Mouse (Mus musculus) midbrain, postnatal 0 days (tissue): Measurements from ENCODE around the gene Gna13. TPM values are rescaled to one million over a fixed set of nuclear protein-coding genes. Genes with fewer than 3 reads are reported as not detected.

Source experiments
- ATAC-seq: fragments of 200-750 bp; cut with Nextera tagmentation; 2 replicates; pipeline ENCODE4 v1.8.0; 2017; ENCODE audit warnings: moderate number of reproducible peaks, mild to moderate bottlenecking, moderate TSS enrichment, moderate library complexity; ENCODE audit not compliant: low FRiP score
- DNase-seq: peaks from one replicate; pipeline ENCODE4 v3.0.0-alpha.2; 2015; ENCODE audit warnings: low spot score
- H3K27ac ChIP-seq: fragments of 300-500 bp; sonication (generic); 2 replicates; pipeline ENCODE4 v1.5.1; 2014; ENCODE audit warnings: low read depth, mild to moderate bottlenecking, low read length, mixed read lengths
- H3K27me3 ChIP-seq: fragments of 300-500 bp; sonication (generic); 2 replicates; pipeline ENCODE4 v1.6.1; 2014; ENCODE audit warnings: low read length, control low read depth, mixed read lengths; ENCODE audit not compliant: insufficient read depth
- H3K36me3 ChIP-seq: fragments of 300-500 bp; sonication (generic); 2 replicates; pipeline ENCODE4 v1.6.1; 2014; ENCODE audit warnings: low read length, control low read depth, mixed read lengths; ENCODE audit not compliant: insufficient read depth
- H3K4me1 ChIP-seq: fragments of 300-500 bp; sonication (generic); 2 replicates; pipeline ENCODE4 v1.6.1; 2014; ENCODE audit warnings: mild to moderate bottlenecking, control low read depth, antibody characterized with exemption, low read length, mixed read lengths; ENCODE audit not compliant: insufficient read depth
- H3K4me2 ChIP-seq: fragments of 300-500 bp; sonication (generic); 2 replicates; pipeline ENCODE4 v1.6.1; 2014; ENCODE audit warnings: low read depth, mild to moderate bottlenecking, low read length, mixed read lengths; ENCODE audit not compliant: poor library complexity, severe bottlenecking
- H3K4me3 ChIP-seq: fragments of 300-500 bp; sonication (generic); 2 replicates; pipeline ENCODE4 v1.5.1; 2014; ENCODE audit warnings: low read depth, mild to moderate bottlenecking, low read length, moderate library complexity
- H3K9ac ChIP-seq: fragments of 300-500 bp; sonication (generic); replicated peaks from 2 replicates; pipeline ENCODE4 v1.6.1; 2014; ENCODE audit warnings: mild to moderate bottlenecking, low read length, moderate library complexity, mixed read lengths; ENCODE audit not compliant: poor library complexity, severe bottlenecking
- H3K9me3 ChIP-seq: fragments of 300-500 bp; sonication (generic); 2 replicates; pipeline ENCODE4 v1.6.1; 2016; ENCODE audit warnings: low read length, control low read depth
- CTCF ChIP-seq: IDR thresholded peaks from 2 replicates; pipeline ENCODE4 v1.5.1; 2016; ENCODE audit warnings: antibody characterized with exemption, mild to moderate bottlenecking
- WGBS: fragments of 180-500 bp; shearing (Covaris S2); extraction: QIAGEN DNeasy Blood & Tissue Kit; methylation state at CpG from one replicate; pipeline ENCODE4 v1.1.7; 2014; 5-methylcytosine and 5-hydroxymethylcytosine counted together
- polyA plus RNA-seq: library from polyadenylated mRNA; unstranded; fragments of >200 nt; fragmentation: Nextera tagmentation; extraction: Ambion mirVana; gene quantifications from 2 replicates; pipeline ENCODE4 v1.2.1, GENCODE M21; 2015
- total RNA-seq: library from RNA; depleted of rRNA; stranded (reverse); fragments of >200 nt; gene quantifications from 2 replicates; pipeline ENCODE4 v1.2.3, GENCODE M21; 2014

Gna13 gene
- total and polyA plus RNA-seq, 2 experiments from 2014 or later: 35.3 to 50.3 TPM

- TF ChIP-seq CTCF: peak; percentile 65
- H3K4me3 ChIP-seq: no peak overlapping the region
- WGBS: 34% methylated on average over 10 of the region's 10 CpGs
- no peaks in the 10 kb centered on the region for H3K9me3 ChIP-seq
- H3K27me3 ChIP-seq: no peaks in the 10 kb centered on the region
- H3K4me2 ChIP-seq: no peak overlapping the region
- H3K4me1 ChIP-seq: no peaks in the 10 kb centered on the region
- no peak overlapping the region for H3K9ac ChIP-seq
- peak overlapping the region; percentile 38; the same call in 1 of the 2 replicates for H3K27ac ChIP-seq
- H3K36me3 ChIP-seq: no peaks in the 10 kb centered on the region
- ATAC-seq (no peak), DNase-seq (no peak)
These were observed 18.5 kb upstream of the Gna13 start for GRCm38 (mm10) chr11:109343991-109344599.

GRCm38 (mm10) chr11:109347242-109347959 is 15.2 kb upstream of the Gna13 start:
- H3K9me3 ChIP-seq: no peaks in the 10 kb centered on the region
- no peak overlapping the region for H3K9ac ChIP-seq
- H3K36me3 ChIP-seq: no peaks in the 10 kb centered on the region
- H3K27ac ChIP-seq: no peak overlapping the region
- no peaks in the 10 kb centered on the region for H3K4me1 ChIP-seq
- no peak overlapping the region for H3K4me3 ChIP-seq
- no peak for TF ChIP-seq CTCF
- DNase-seq (peak; percentile 80), ATAC-seq (peak; percentile 69)
- H3K4me2 ChIP-seq: no peak overlapping the region
- no peaks in the 10 kb centered on the region for H3K27me3 ChIP-seq
- WGBS: 56% methylated on average over 10 of the region's 10 CpGs

- no peaks in the 10 kb centered on the region for H3K36me3 ChIP-seq
- no peaks in the 10 kb centered on the region for H3K9me3 ChIP-seq
- no peak overlapping the region for H3K4me3 ChIP-seq
- no peak overlapping the region for H3K9ac ChIP-seq
- H3K27me3 ChIP-seq: no peaks in the 10 kb centered on the region
- no peak for ATAC-seq
- no peak overlapping the region for H3K4me2 ChIP-seq
- TF ChIP-seq CTCF: no peak
- no peaks in the 10 kb centered on the region for H3K4me1 ChIP-seq
- DNase-seq: no peak
- WGBS: 71% methylated on average over 12 of the region's 12 CpGs
- no peak overlapping the region for H3K27ac ChIP-seq
These were observed 14.2 kb upstream of the Gna13 start for GRCm38 (mm10) chr11:109348408-109348807.

DNA sequence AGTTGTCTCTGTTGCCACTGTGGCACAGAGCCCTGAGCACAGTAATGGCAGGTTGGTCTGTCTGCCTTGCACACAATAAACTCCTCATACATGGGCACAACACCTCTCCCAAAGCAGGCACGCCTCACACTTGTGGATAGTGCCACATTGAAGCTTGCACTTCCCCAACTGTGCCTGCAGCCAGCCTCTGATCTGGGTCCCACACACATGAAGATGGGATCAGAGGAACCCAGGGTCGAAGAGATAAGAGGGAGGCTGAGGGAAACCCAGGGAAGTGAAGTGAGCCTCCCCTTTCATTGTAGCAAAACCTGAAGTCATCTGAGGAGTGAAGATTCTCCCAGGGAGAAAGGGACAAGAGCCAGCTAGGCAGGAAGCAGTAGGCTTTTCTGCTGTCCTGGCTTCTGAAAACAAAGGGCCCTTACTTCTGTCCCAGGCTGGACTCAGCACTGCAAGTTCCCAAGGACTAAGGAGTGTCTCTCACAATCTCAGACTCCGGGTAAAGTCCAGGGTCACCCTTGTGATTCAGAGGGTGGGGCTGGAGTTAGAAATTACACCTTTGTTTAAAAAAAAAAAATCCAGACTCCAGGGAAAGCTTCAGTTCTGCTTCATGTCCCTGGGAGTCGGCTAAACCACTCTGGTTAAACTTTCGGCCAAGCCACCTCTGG is 12.8 kb upstream of the Gna13 start:
- Histone ChIP-seq H3K9ac (no peak overlapping the region), H3K36me3 (no peaks in the 10 kb centered on the region), H3K4me2 (no peak overlapping the region), H3K9me3 (no peaks in the 10 kb centered on the region), H3K27ac (0 out of 2 replicates have a peak overlapping the region, but pooled peaks have one; percentile 12), H3K27me3 (no peaks in the 10 kb centered on the region), H3K4me3 (no peak overlapping the region), H3K4me1 (no peaks in the 10 kb centered on the region)
- 67% methylated on average over 5 of the region's 5 CpGs for WGBS
- DNase-seq (no peak), ATAC-seq (no peak)
- TF ChIP-seq CTCF: no peak

DNA sequence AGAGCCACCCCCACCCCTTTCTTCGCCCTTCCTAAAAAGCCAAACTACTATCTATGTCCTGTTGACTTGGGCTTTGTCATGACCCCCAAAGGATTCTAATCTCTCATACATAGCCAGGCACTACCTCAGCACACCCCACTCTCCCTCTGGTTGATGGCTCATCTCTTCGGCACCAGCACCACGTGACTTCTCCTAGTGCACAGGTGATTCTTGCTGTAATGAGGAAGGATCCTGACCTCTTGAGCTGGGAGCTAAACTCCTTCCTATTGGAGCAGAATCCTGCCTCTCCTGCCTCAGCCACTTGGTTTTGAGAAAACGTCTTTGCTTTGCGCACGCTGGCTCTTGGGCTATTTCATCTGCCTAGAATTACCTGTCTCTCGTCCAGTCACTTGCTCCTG is 12.3 kb upstream of the Gna13 start:
- no peaks in the 10 kb centered on the region for H3K36me3 ChIP-seq
- H3K27ac ChIP-seq: no peak overlapping the region
- WGBS: 91% methylated on average over 7 of the region's 7 CpGs
- no peak overlapping the region for H3K9ac ChIP-seq
- H3K27me3 ChIP-seq: no peaks in the 10 kb centered on the region
- no peak overlapping the region for H3K4me2 ChIP-seq
- H3K4me1 ChIP-seq: no peaks in the 10 kb centered on the region
- no peaks in the 10 kb centered on the region for H3K9me3 ChIP-seq
- H3K4me3 ChIP-seq: no peak overlapping the region
- DNase-seq (no peak), ATAC-seq (no peak)
- TF ChIP-seq CTCF: no peak

GRCm38 (mm10) chr11:109351489-109351888 is 11.1 kb upstream of the Gna13 start:
- H3K27ac ChIP-seq: no peak overlapping the region
- no peak for ATAC-seq

More at GRCm38 (mm10) chr11:109351489-109351888, 11.1 kb upstream of the Gna13 start:
- Histone ChIP-seq H3K4me2 (no peak overlapping the region), H3K27me3 (no peaks in the 10 kb centered on the region), H3K4me1 (no peaks in the 10 kb centered on the region), H3K9ac (no peak overlapping the region), H3K9me3 (no peaks in the 10 kb centered on the region), H3K36me3 (no peaks in the 10 kb centered on the region), H3K4me3 (no peak overlapping the region)
- no peak for TF ChIP-seq CTCF
- no peak for DNase-seq
- WGBS: 93% methylated on average over 3 of the region's 4 CpGs
